ENCODE assay signal across 12 mouse cellular contexts in the genomic region with DNA sequence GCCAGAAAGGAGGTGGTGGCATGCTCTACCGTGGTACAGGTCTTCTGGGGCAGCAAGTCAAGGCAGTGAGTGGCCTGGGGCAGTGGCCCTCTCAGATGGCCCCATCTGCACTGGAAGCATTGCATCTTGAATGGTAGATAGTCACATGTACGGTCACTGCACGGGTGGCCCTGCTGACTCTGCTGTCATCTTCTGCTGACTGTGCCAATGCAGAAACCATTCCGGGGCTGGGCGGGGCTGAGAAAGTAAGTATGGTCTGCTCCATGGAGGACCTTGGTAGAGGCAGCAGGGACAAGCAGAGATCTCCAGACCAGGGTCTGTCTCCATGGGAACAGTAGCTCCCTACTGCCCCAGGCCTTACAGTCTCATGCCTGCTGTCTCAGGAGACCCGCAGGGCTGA. TPM values are rescaled to one million over a fixed set of nuclear protein-coding genes. Genes with fewer than 3 reads are reported as not detected.
DNase-seq lines count a peak whose midpoint lies in the region; ATAC-seq and TF ChIP-seq lines count a peak whose summit lies in the region.
"Had no signal": no experiment of that assay in that cellular context is flagged by ENCODE, and none has a peak within 500 bp of the region (broad histone marks: within the 10 kb centered on the region; RNA-seq: fewer than 3 reads in every experiment).

No protein-coding gene starts in this region.

- no peak overlapping the region for H3K4me2 ChIP-seq in kidney, embryonic 15.5 days
- peak overlapping the region; percentile 33; the same call in 1 of the 2 replicates for H3K4me2 ChIP-seq in intestine, postnatal 0 days (replicated peaks; ENCODE audit: low read depth)
- H3K4me2 ChIP-seq: forebrain, embryonic 13.5 days had no signal

- no peak overlapping the region for H3K4me3 ChIP-seq in kidney, embryonic 15.5 days (replicated peaks)
- no peak overlapping the region for H3K4me3 ChIP-seq in bone marrow, adult 2 months (replicated peaks; ENCODE audit: control insufficient read depth, low read depth, low read length)
- H3K4me3 ChIP-seq in intestine, postnatal 0 days (ENCODE audit: low read depth, low read length): no peak overlapping the region
- H3K4me3 ChIP-seq in macrophage (ENCODE audit: inconsistent target): no peak overlapping the region
- H3K4me3 ChIP-seq: forebrain, embryonic 13.5 days had no signal

- H3K36me3 ChIP-seq in kidney, embryonic 15.5 days: no peaks in the 10 kb centered on the region
- H3K36me3 ChIP-seq in intestine, postnatal 0 days (ENCODE audit: control insufficient read depth, insufficient read depth): no peaks in the 10 kb centered on the region
- no peaks in the 10 kb centered on the region for H3K36me3 ChIP-seq in macrophage (ENCODE audit: inconsistent target)

- no peak for DNase-seq in kidney, adult 18-20 months
- DNase-seq in cerebellum, adult 18-20 months: no peak
- DNase-seq in ovary, postnatal 10 days (ENCODE audit: low spot score): no peak
- no peak for DNase-seq in kidney, adult 8-10 months
- DNase-seq: right cerebral cortex, adult 18-20 months had no signal

- peaks cover 52% of the 10 kb centered on the region for H3K4me1 ChIP-seq in kidney, embryonic 15.5 days
- peaks cover 14% of the 10 kb centered on the region for H3K4me1 ChIP-seq in bone marrow, adult 2 months (ENCODE audit: control insufficient read depth, insufficient read depth, low read length)
- H3K4me1 ChIP-seq in intestine, postnatal 0 days (replicated peaks; ENCODE audit: control insufficient read depth, insufficient read depth, low read length): peaks cover 7% of the 10 kb centered on the region; the same call in 1 of the 2 replicates

- H3K9ac ChIP-seq in kidney, embryonic 15.5 days: no peak overlapping the region
- no peak overlapping the region for H3K9ac ChIP-seq in intestine, postnatal 0 days (ENCODE audit: low read depth, low read length)
- H3K9ac ChIP-seq: forebrain, embryonic 13.5 days had no signal

- H3K27me3 ChIP-seq in kidney, embryonic 15.5 days: no peaks in the 10 kb centered on the region
- no peaks in the 10 kb centered on the region for H3K27me3 ChIP-seq in intestine, postnatal 0 days (replicated peaks; ENCODE audit: control insufficient read depth, insufficient read depth, low read length)
- H3K27me3 ChIP-seq: CH12.LX; forebrain, embryonic 13.5 days had no signal

- no peak for TF ChIP-seq CTCF in bone marrow, adult 2 months (IDR thresholded peaks at IDR 0.05; ENCODE audit: control insufficient read depth, insufficient read depth, low read length)
- no peak for TF ChIP-seq CTCF in intestine, postnatal 0 days (IDR thresholded peaks at IDR 0.05; ENCODE audit: low read depth)

- WGBS in kidney, embryonic 15.5 days: 79% methylated on average over 6 of the region's 6 CpGs
- WGBS in bone marrow, adult 2 months: 82% methylated on average over 6 of the region's 6 CpGs
- 34% methylated on average over 6 of the region's 6 CpGs for WGBS in intestine, postnatal 0 days
- WGBS in macrophage (ENCODE audit: missing documents): 83% methylated on average over 6 of the region's 6 CpGs

- TF ChIP-seq POLR2A in bone marrow, adult 2 months (IDR thresholded peaks at IDR 0.05; ENCODE audit: borderline replicate concordance, control insufficient read depth, low read depth, low read length): no peak

- H3K27ac ChIP-seq in kidney, embryonic 15.5 days: peak overlapping the region; percentile 33
- H3K27ac ChIP-seq in bone marrow, adult 2 months (ENCODE audit: control insufficient read depth, insufficient read depth, low read depth, low read length, poor library complexity): peak overlapping the region; percentile 59
- H3K27ac ChIP-seq in intestine, postnatal 0 days (ENCODE audit: low read depth, low read length): peak overlapping the region; percentile 79
- peak overlapping the region; percentile 76 for H3K27ac ChIP-seq in macrophage
- H3K27ac ChIP-seq: kidney, postnatal 0 days had no signal

- no peaks in the 10 kb centered on the region for H3K79me2 ChIP-seq in macrophage (ENCODE audit: inconsistent target)

- no peaks in the 10 kb centered on the region for H3K9me3 ChIP-seq in kidney, embryonic 15.5 days (replicated peaks)
- no peaks in the 10 kb centered on the region for H3K9me3 ChIP-seq in intestine, postnatal 0 days (ENCODE audit: control insufficient read depth)
- H3K9me3 ChIP-seq: forebrain, embryonic 13.5 days had no signal

- no peak for ATAC-seq in kidney, embryonic 15.5 days (replicated peaks; ENCODE audit: low FRiP score)
- peak; percentile 29 for ATAC-seq in intestine, postnatal 0 days
- ATAC-seq: forebrain, embryonic 13.5 days had no signal

RNA-seq across cellular contexts. Expression of gene Morn1, which starts 34.8 kb away (rescaled TPM):
- polyA plus RNA-seq in kidney, embryonic 15.5 days (2015; fragmentation: Nextera tagmentation; extraction: Ambion mirVana): 5.1 and 5.3 TPM in 2 replicates
- polyA plus RNA-seq in bone marrow, adult 2 months (2011; ENCODE audit: insufficient read depth, insufficient read length, low replicate concordance, missing spikeins): 2.0 and 6.5 TPM in 2 replicates
- polyA plus RNA-seq in intestine, postnatal 0 days (2015; fragmentation: Nextera tagmentation; extraction: Ambion mirVana): 1.8 and 2.2 TPM in 2 replicates
- total RNA-seq in macrophage (2018; cell fraction: chromatin; rRNA removed): 10 to 100 TPM in 19 of 26 experiments, 1 to 10 TPM in 7; 4.5 to 28.2 (median 18.7) TPM
- 1 to 10 TPM in 22 of 26 experiments, under 1 TPM in 4; 0.81 to 3.7 (median 1.4) TPM for total RNA-seq in macrophage (2018; cell fraction: cytosol; rRNA removed)
- total RNA-seq in macrophage (2018; cell fraction: nucleus; rRNA removed): 10 to 100 TPM in 8 of 26 experiments, 1 to 10 TPM in 18; 1.4 to 17.2 (median 6.5) TPM
- 0.93 to 6.7 TPM (median 1.7 TPM) in 3 replicates for polyA plus RNA-seq in macrophage (2018)

RNA-seq across cellular contexts. Expression of gene Rer1, which starts 35.0 kb away (rescaled TPM):
- polyA plus RNA-seq in kidney, embryonic 15.5 days (2015; fragmentation: Nextera tagmentation; extraction: Ambion mirVana): 152 and 165 TPM in 2 replicates
- 41.1 and 55.8 TPM in 2 replicates for polyA plus RNA-seq in bone marrow, adult 2 months (2011; ENCODE audit: insufficient read depth, insufficient read length, low replicate concordance, missing spikeins)
- 277 and 297 TPM in 2 replicates for polyA plus RNA-seq in intestine, postnatal 0 days (2015; fragmentation: Nextera tagmentation; extraction: Ambion mirVana)
- total RNA-seq in macrophage (2018; cell fraction: chromatin; rRNA removed): 10 to 100 TPM; 14.3 to 48.6 (median 27.9) TPM
- total RNA-seq in macrophage (2018; cell fraction: cytosol; rRNA removed): 100 to 1,000 TPM in 21 of 26 experiments, 10 to 100 TPM in 5; 89.1 to 125 (median 110) TPM
- total RNA-seq in macrophage (2018; cell fraction: nucleus; rRNA removed): 100 to 1,000 TPM in 1 of 26 experiments, 10 to 100 TPM in 25; 34.6 to 106 (median 60.2) TPM
- polyA plus RNA-seq in macrophage (2018): 88.9 to 154 TPM (median 110 TPM) in 3 replicates

RNA-seq across cellular contexts. Expression of gene Pex10, which starts 54.4 kb away (rescaled TPM):
- polyA plus RNA-seq in kidney, embryonic 15.5 days (2015; fragmentation: Nextera tagmentation; extraction: Ambion mirVana): 23.2 and 24.0 TPM in 2 replicates
- 3.4 and 12.1 TPM in 2 replicates for polyA plus RNA-seq in bone marrow, adult 2 months (2011; ENCODE audit: insufficient read depth, insufficient read length, low replicate concordance, missing spikeins)
- polyA plus RNA-seq in intestine, postnatal 0 days (2015; fragmentation: Nextera tagmentation; extraction: Ambion mirVana): 11.7 and 12.9 TPM in 2 replicates
- 10 to 100 TPM in 15 of 26 experiments, 1 to 10 TPM in 11; 1.5 to 33.0 (median 10.4) TPM for total RNA-seq in macrophage (2018; cell fraction: chromatin; rRNA removed)
- 1 to 10 TPM; 1.3 to 6.1 (median 4.4) TPM for total RNA-seq in macrophage (2018; cell fraction: cytosol; rRNA removed)
- total RNA-seq in macrophage (2018; cell fraction: nucleus; rRNA removed): 10 to 100 TPM in 7 of 26 experiments, 1 to 10 TPM in 17, under 1 TPM in 2; 0.92 to 21.8 (median 6.1) TPM
- polyA plus RNA-seq in macrophage (2018): 5.8 to 6.4 TPM (median 6.0 TPM) in 3 replicates
